Mouse (Mus musculus) heart, adult 2 months (tissue): ENCODE results near the gene Ascc1. TPM values are rescaled to one million over a fixed set of nuclear protein-coding genes. Genes with fewer than 3 reads are reported as not detected.

Source experiments
- DNase-seq, 2 experiments: peaks; one replicate each; pipeline ENCODE4 v3.0.0; 2021
- H3K27ac ChIP-seq: fragments of 200-600 bp; 2 replicates; pipeline ENCODE4 v1.8.1; 2022
- H3K27me3 ChIP-seq: fragments of 200-500 bp; 2 replicates; pipeline ENCODE4 v1.6.1; 2012; ENCODE audit warnings: mild to moderate bottlenecking, low read length, inconsistent platforms, mixed read lengths; ENCODE audit not compliant: control insufficient read depth, insufficient read depth
- H3K36me3 ChIP-seq: fragments of 200-500 bp; 2 replicates; pipeline ENCODE4 v1.6.1; 2012; ENCODE audit warnings: low read length, inconsistent platforms; ENCODE audit not compliant: control insufficient read depth, insufficient read depth
- H3K4me1 ChIP-seq: fragments of 200-500 bp; 2 replicates; pipeline ENCODE4 v1.6.1; 2011; ENCODE audit warnings: low read length; ENCODE audit not compliant: control insufficient read depth, insufficient read depth
- H3K4me3 ChIP-seq: fragments of 200-600 bp; 2 replicates; pipeline ENCODE4 v1.8.1; 2022
- H3K79me2 ChIP-seq: fragments of 200-500 bp; replicated peaks from 2 replicates; pipeline ENCODE4 v1.6.1; 2012; ENCODE audit warnings: mild to moderate bottlenecking, inconsistent platforms, low read length, moderate library complexity, mixed read lengths; ENCODE audit not compliant: control insufficient read depth, insufficient read depth
- H3K9ac ChIP-seq: fragments of 200-500 bp; 2 replicates; pipeline ENCODE4 v1.6.1; 2012; ENCODE audit warnings: low read depth, mild to moderate bottlenecking, control low read depth, inconsistent platforms, low read length, mixed read lengths
- CTCF ChIP-seq: fragments of 200-600 bp; IDR thresholded peaks from 2 replicates; pipeline ENCODE4 v1.8.1; 2022; ENCODE audit warnings: antibody characterized with exemption, mild to moderate bottlenecking, moderate library complexity
- EP300 ChIP-seq: fragments of 200-500 bp; IDR thresholded peaks from 2 replicates; pipeline ENCODE4 v1.6.1; 2011; ENCODE audit warnings: low read depth, low read length, control low read depth; ENCODE audit not compliant: insufficient read depth
- POLR2A ChIP-seq: fragments of 200-500 bp; IDR thresholded peaks from 2 replicates; pipeline ENCODE4 v1.6.1; 2011; ENCODE audit warnings: mild to moderate bottlenecking, low read depth, low read length, control low read depth; ENCODE audit not compliant: insufficient read depth
- WGBS: fragments of 180-500 bp; shearing (Covaris S2); methylation state at CpG from one replicate; pipeline ENCODE4 v1.1.7; 2018; 5-methylcytosine and 5-hydroxymethylcytosine counted together
- intact Hi-C: fragments of 180-260 bp; cut with DNase I; formaldehyde crosslinking; loops from one replicate; pipeline ENCODE4 v1.15.1; 2025
- polyA plus RNA-seq: library from polyadenylated mRNA; depleted of rRNA; stranded (reverse); fragments of >200 nt; gene quantifications from 2 replicates; pipeline ENCODE4 v1.2.3, GENCODE M21; 2012
- total RNA-seq, 2 experiments: library from RNA; stranded (reverse); gene quantifications; 2 replicates each; pipeline ENCODE4 v1.2.3; 2021

Ascc1 gene
- total and polyA plus RNA-seq, 3 experiments, result 20.5 to 24.1 (median 22.5) TPM

DNA sequence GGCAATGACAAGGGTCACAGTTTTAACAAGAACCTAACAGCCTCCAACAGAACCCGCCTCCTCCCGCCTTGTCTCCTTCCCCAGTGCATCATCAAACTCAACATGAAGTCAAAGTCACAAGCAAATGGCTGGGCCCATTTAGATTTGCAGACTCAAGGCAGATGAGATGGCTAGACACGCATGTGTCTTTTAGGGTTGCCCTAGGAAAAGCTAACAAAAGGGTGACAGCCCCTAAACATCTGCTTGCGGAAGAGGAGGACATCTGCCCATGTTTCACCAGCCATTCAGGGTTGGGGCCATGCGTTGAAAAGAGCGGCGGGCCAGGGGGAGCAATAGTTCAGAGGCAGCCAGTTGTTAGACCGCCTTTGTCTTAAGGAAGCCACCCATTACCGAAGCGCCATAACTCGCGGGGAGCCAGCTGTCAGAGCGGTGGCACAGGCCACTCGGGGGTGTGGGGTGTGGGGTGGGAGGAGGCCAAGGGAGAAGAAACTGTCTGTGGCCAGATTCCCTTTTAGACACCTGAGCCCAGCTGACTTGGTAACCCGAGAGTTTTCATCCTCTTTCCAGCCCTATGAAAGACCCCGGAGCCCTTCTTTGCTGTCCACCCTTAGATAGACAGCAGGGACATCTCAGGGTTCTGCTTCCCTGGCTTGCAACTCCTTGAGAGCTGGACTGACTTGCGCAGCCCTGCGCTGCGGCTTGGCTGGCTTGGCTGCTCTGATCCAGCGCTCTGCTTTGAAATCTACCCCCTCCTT, 103.0 kb downstream of the Ascc1 start:
- Histone ChIP-seq H3K4me1 (no peaks in the 10 kb centered on the region), H3K36me3 (no peaks in the 10 kb centered on the region), H3K27ac (no peak overlapping the region; the same call in 1 of the 2 replicates), H3K79me2 (no peaks in the 10 kb centered on the region), H3K9ac (no peak overlapping the region), H3K4me3 (peak overlapping the region; percentile 58), H3K27me3 (peaks cover 6% of the 10 kb centered on the region)
- TF ChIP-seq POLR2A (no peak), CTCF (no peak), EP300 (no peak)
- 47% methylated on average over 20 of the region's 20 CpGs for WGBS
- intact Hi-C loops, result no loop called here
- DNase-seq, result no peak

- Histone ChIP-seq H3K79me2 (no peaks in the 10 kb centered on the region), H3K4me1 (no peaks in the 10 kb centered on the region), H3K36me3 (no peaks in the 10 kb centered on the region), H3K9ac (peak within 1 kb of the TSS; percentile 83), H3K4me3 (peak within 1 kb of the TSS; percentile 58), H3K27ac (peak within 1 kb of the TSS; percentile 82), H3K27me3 (peaks cover 6% of the 10 kb centered on the region)
- intact Hi-C loops, result no loop called here
- peak; percentile 31 to 67 for DNase-seq
- TF ChIP-seq EP300, result no peak
- TF ChIP-seq CTCF, result no peak
- no peak; the same call in 1 of the 2 replicates for TF ChIP-seq POLR2A
- 2% methylated on average over 22 of the region's 22 CpGs for WGBS
Observed at GRCm38 (mm10) chr10:60106146-60106530, 103.5 kb downstream of the Ascc1 start, which contains the start of gene Spock2. TSS of gene Spock2 (plus strand) at chr10:60106219.

- no peak for TF ChIP-seq EP300
- 0 out of 2 replicates have a peak, but pooled peaks have one; percentile 22 for TF ChIP-seq POLR2A
- TF ChIP-seq CTCF, result peak; percentile 55
- peaks cover 6% of the 10 kb centered on the region for H3K27me3 ChIP-seq
- peak overlapping the region; percentile 58 for H3K4me3 ChIP-seq
- H3K36me3 ChIP-seq, result no peaks in the 10 kb centered on the region
- peak overlapping the region; percentile 82 for H3K27ac ChIP-seq
- peak; percentile 59 to 72 for DNase-seq
- H3K9ac ChIP-seq, result peak overlapping the region; percentile 83
- no peaks in the 10 kb centered on the region for H3K79me2 ChIP-seq
- no peaks in the 10 kb centered on the region for H3K4me1 ChIP-seq
- under 1% methylated on average over 57 of the region's 57 CpGs for WGBS
- intact Hi-C loops, result no loop called here
Observed at GRCm38 (mm10) chr10:60106531-60107186, 104.1 kb downstream of the Ascc1 start.

- TF ChIP-seq POLR2A (no peak), CTCF (no peak), EP300 (no peak)
- DNase-seq, result no peak
- Histone ChIP-seq H3K27me3 (peaks cover 6% of the 10 kb centered on the region), H3K36me3 (no peaks in the 10 kb centered on the region), H3K9ac (peak overlapping the region; percentile 83), H3K79me2 (no peaks in the 10 kb centered on the region), H3K4me3 (peak overlapping the region; percentile 58), H3K4me1 (no peaks in the 10 kb centered on the region), H3K27ac (peak overlapping the region; percentile 82)
- intact Hi-C loops, result no loop called here
- WGBS, result 9% methylated on average over 27 of the region's 28 CpGs
Observed at GRCm38 (mm10) chr10:60107448-60107847, 104.8 kb downstream of the Ascc1 start.

DNA sequence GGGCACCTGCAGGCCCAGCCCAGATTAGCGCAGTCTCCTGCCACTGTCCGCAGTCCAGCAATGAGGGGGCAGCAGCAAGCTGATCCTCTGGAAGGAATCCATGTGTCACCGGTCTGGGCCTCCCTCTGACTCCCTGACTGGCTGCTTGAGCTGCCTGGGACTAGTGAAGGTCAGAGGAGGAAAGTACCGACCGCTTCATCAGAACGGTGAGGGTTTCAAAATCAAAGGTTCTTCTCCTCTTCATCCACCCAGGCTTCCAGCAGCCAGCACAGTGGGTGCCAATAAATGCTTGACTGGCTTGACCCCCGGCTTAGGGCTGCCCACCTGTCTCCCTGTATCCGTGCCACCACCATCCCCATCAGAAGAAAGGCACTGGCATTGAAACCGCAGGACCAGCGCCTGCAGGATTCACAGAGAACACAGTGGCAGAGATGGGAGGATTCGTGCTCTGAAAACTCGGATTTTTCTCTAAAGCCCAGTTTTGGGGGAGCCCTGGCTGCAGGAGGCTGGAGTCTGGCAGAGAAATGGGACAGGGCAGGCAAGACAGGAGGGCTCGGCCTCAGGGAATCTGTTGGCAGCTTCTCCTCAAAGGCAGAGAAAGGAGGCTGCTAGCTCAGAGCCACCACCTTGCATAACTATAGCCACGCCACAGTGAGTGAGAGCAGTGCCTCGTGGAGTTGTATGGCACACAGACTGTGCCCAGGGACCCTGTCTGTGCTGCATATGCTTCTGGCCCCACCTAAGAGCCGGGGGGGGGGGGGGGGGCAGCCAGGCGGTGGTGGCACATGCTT, 105.9 kb downstream of the Ascc1 start:
- no peaks in the 10 kb centered on the region for H3K79me2 ChIP-seq
- no peak overlapping the region for H3K27ac ChIP-seq
- no peak overlapping the region for H3K4me3 ChIP-seq
- intact Hi-C loops, result no loop called here
- no peak for TF ChIP-seq POLR2A
- TF ChIP-seq CTCF, result no peak
- no peak for TF ChIP-seq EP300
- 75% methylated on average over 16 of the region's 17 CpGs for WGBS
- peaks cover 6% of the 10 kb centered on the region for H3K27me3 ChIP-seq
- no peak overlapping the region for H3K9ac ChIP-seq
- no peaks in the 10 kb centered on the region for H3K4me1 ChIP-seq
- DNase-seq, result no peak
- H3K36me3 ChIP-seq, result no peaks in the 10 kb centered on the region

DNA sequence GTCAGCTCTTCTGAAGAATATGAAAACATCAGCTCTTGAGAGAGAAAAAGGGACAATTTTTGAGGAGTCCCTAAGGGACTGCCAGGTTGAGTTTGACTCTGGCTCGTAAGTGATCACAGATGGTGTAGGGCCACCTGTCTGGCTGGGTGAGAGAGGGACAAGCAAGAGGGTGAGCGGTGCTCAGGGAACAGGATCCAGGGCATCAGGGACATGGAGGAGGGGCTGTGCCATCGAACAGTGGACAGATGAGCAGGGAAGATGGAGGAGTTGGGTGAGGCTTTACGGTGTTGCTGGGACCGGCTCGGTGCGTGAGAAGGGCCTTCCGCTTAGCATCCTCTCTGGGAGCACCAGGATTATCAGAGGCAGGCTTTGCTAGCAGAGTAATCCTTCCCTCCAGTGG, 106.7 kb downstream of the Ascc1 start:
- 90% methylated on average over 8 of the region's 8 CpGs for WGBS
- intact Hi-C loops, result no loop called here
- peaks cover 6% of the 10 kb centered on the region for H3K27me3 ChIP-seq

More for the DNA sequence above, 106.7 kb downstream of the Ascc1 start:
- H3K4me1 ChIP-seq, result no peaks in the 10 kb centered on the region
- TF ChIP-seq EP300, result no peak
- no peak for TF ChIP-seq CTCF
- no peak for TF ChIP-seq POLR2A
- H3K79me2 ChIP-seq, result no peaks in the 10 kb centered on the region
- no peak overlapping the region for H3K27ac ChIP-seq
- no peak for DNase-seq
- H3K9ac ChIP-seq, result no peak overlapping the region
- no peak overlapping the region for H3K4me3 ChIP-seq
- H3K36me3 ChIP-seq, result no peaks in the 10 kb centered on the region
